In the genomic region with DNA sequence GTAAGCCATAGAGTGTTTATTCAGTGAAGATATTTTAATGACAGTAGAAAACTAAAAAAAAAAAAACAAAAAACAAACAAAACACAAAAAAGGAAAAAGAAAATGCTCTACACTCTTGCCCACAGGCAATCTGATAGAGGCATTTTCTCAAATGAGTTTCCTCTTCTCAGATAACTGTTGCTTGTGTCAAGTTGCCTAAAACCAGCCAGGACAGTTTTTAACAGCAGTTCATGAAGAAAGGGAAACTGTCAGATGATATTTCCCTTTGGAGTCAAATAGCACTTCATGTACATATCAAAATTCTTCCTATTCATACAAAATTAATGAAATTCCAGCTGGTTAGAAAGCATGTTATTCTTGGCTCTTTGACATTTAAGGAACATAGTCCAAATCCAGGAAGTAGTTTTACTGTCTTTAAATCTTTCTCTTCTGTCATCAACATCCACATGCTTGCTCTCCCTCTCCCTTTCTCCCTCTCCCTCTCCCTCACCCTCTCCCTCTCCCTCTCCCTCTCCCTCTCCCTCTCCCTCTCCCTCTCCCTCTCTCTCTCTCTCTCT, we compare ENCODE assay signal across 16 mouse cellular contexts.
"Had no signal": no experiment of that assay in that cellular context is flagged by ENCODE, and none has a peak within 500 bp of the region (broad histone marks: within the 10 kb centered on the region; RNA-seq: fewer than 3 reads in every experiment).

No protein-coding gene starts in this region.

- H3K27ac ChIP-seq: liver, embryonic 13.5 days; macrophage; midbrain, embryonic 15.5 days; neural tube, embryonic 13.5 days; stomach, embryonic 15.5 days had no signal

- H3K9ac ChIP-seq: liver, embryonic 13.5 days; liver, postnatal 0 days; midbrain, embryonic 15.5 days; neural tube, embryonic 13.5 days; stomach, embryonic 15.5 days had no signal

- ATAC-seq: liver, postnatal 0 days; midbrain, embryonic 15.5 days had no signal

- H3K4me2 ChIP-seq: liver, embryonic 13.5 days; midbrain, embryonic 11.5 days; midbrain, embryonic 15.5 days; neural tube, embryonic 13.5 days; stomach, embryonic 15.5 days had no signal

- H3K27me3 ChIP-seq: liver, embryonic 13.5 days; megakaryocyte, embryonic 14.5 days; midbrain, embryonic 15.5 days; neural tube, embryonic 13.5 days; stomach, embryonic 15.5 days had no signal

- H3K9me3 ChIP-seq: liver, embryonic 13.5 days; midbrain, embryonic 15.5 days; neural tube, embryonic 13.5 days; stomach, embryonic 15.5 days had no signal

- H3K36me3 ChIP-seq: liver, embryonic 13.5 days; midbrain, embryonic 15.5 days; neural tube, embryonic 13.5 days; stomach, embryonic 15.5 days had no signal

- H3K4me3 ChIP-seq: liver, embryonic 13.5 days; megakaryocyte, embryonic 14.5 days; midbrain, embryonic 15.5 days; neural tube, embryonic 13.5 days; stomach, embryonic 15.5 days had no signal

- H3K4me1 ChIP-seq: liver, embryonic 13.5 days; megakaryocyte, embryonic 14.5 days; stomach, embryonic 15.5 days had no signal

- DNase-seq: kidney, adult 11 months; kidney, postnatal 10 days; liver; liver, embryonic 13.5 days; liver, postnatal 0 days; retina, postnatal 1 day; right cerebral cortex, postnatal 4 days; spleen, adult 18-20 months; thymus, adult 2 months; thymus, postnatal 25 days had no signal
